Mouse (Mus musculus) limb, embryonic 13.5 days (tissue): ENCODE measurements around the gene 1110059E24Rik. TPM values are rescaled to one million over a fixed set of nuclear protein-coding genes. Genes with fewer than 3 reads are reported as not detected.
"Not testable (repeated sequence)": the region's sequence is repeated elsewhere in the genome, so short reads cannot be mapped to it uniquely, and the experiment has no call there.

Experiments used
- ATAC-seq: fragments of 200-750 bp; cut with Nextera tagmentation; 2 replicates; pipeline ENCODE4 v1.8.0; 2017; ENCODE audit warnings: low read depth, moderate number of reproducible peaks, moderate TSS enrichment; ENCODE audit not compliant: low FRiP score
- H3K27ac ChIP-seq: fragments of 300-500 bp; sonication (generic); 2 replicates; pipeline ENCODE4 v1.5.1; 2015; ENCODE audit warnings: inconsistent platforms, mild to moderate bottlenecking, moderate library complexity
- H3K27me3 ChIP-seq: fragments of 300-500 bp; sonication (generic); 2 replicates; pipeline ENCODE4 v1.6.1; 2015; ENCODE audit warnings: mild to moderate bottlenecking, inconsistent platforms
- H3K36me3 ChIP-seq: fragments of 300-500 bp; sonication (generic); 2 replicates; pipeline ENCODE4 v1.6.1; 2015; ENCODE audit warnings: inconsistent platforms, mild to moderate bottlenecking, moderate library complexity
- H3K4me1 ChIP-seq: fragments of 300-500 bp; sonication (generic); 2 replicates; pipeline ENCODE4 v1.6.1; 2015; ENCODE audit warnings: inconsistent platforms
- H3K4me2 ChIP-seq: fragments of 300-500 bp; sonication (generic); replicated peaks from 2 replicates; pipeline ENCODE4 v1.6.1; 2015; ENCODE audit warnings: inconsistent platforms, mild to moderate bottlenecking, moderate library complexity
- H3K4me3 ChIP-seq: fragments of 300-500 bp; sonication (generic); 2 replicates; pipeline ENCODE4 v1.5.1; 2015; ENCODE audit warnings: moderate library complexity, mild to moderate bottlenecking, inconsistent platforms
- H3K9ac ChIP-seq: fragments of 300-500 bp; sonication (generic); 2 replicates; pipeline ENCODE4 v1.6.1; 2015; ENCODE audit warnings: mild to moderate bottlenecking, inconsistent platforms
- H3K9me3 ChIP-seq: fragments of 300-500 bp; sonication (generic); 2 replicates; pipeline ENCODE4 v1.6.1; 2016; ENCODE audit warnings: inconsistent platforms
- WGBS: fragments of 180-500 bp; shearing (Covaris S2); methylation state at CpG from one replicate; pipeline ENCODE4 v1.1.7; 2015; 5-methylcytosine and 5-hydroxymethylcytosine counted together
- polyA plus RNA-seq: library from polyadenylated mRNA; unstranded; fragments of >200 nt; fragmentation: Nextera tagmentation; extraction: Ambion mirVana; gene quantifications from 2 replicates; pipeline ENCODE4 v1.2.1, GENCODE M21; 2015

The 1110059E24Rik gene
- polyA plus RNA-seq, 1 experiment from 2014 or later: 61.1 TPM

DNA sequence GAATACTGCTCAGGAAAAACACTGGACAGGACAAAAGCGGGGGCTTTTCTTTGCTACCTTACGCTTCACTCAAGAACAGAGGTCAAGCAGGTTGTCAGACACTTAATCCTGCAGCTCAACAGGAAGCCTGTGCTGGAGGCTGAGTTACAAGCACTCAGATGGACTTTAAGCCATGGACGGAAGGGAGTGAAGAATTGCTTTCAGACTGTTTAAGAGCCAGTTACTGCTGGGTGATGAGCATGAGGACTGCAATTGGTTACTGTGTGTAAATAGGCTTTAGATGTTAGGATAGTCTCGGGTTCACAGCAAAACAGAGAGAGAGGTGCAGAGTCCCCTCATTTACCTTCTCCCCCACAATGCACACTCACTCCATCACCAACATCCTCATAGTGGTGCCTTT lies 7.5 kb downstream of the 1110059E24Rik start:
- no peak overlapping the region for H3K4me2 ChIP-seq
- no peak for ATAC-seq

DNA sequence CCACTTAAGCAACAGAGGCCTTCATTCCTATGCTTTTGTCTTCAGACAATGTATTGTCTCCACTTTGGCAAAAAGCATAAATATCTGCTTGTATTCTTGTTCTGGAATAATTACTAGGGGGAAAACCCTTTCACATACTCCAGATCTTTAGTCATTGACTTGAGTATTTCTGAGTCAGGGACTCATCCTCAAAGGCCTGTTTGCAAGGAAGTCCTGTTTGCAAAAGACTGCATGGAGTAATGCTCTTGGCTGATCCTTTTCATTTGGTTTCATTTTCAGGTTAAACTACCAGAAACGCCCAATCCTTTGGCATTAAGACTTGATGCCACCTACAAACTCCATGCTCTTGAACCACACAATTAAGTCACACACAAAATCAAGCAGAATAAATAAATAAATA lies 8.8 kb downstream of the 1110059E24Rik start:
- Histone ChIP-seq H3K9ac (no peak overlapping the region), H3K9me3 (no peaks in the 10 kb centered on the region), H3K36me3 (no peaks in the 10 kb centered on the region), H3K4me2 (no peak overlapping the region), H3K27me3 (no peaks in the 10 kb centered on the region), H3K4me3 (no peak overlapping the region), H3K27ac (no peak overlapping the region), H3K4me1 (no peaks in the 10 kb centered on the region)
- WGBS: 82% methylated on average over 1 of the region's 1 CpGs
- ATAC-seq: no peak

More for the DNA sequence above, 7.5 kb downstream of the 1110059E24Rik start:
- Histone ChIP-seq H3K27me3 (no peaks in the 10 kb centered on the region), H3K4me1 (no peaks in the 10 kb centered on the region), H3K27ac (no peak overlapping the region), H3K36me3 (no peaks in the 10 kb centered on the region), H3K4me3 (no peak overlapping the region), H3K9me3 (no peaks in the 10 kb centered on the region), H3K9ac (no peak overlapping the region)
- 52% methylated on average over 4 of the region's 4 CpGs for WGBS

DNA sequence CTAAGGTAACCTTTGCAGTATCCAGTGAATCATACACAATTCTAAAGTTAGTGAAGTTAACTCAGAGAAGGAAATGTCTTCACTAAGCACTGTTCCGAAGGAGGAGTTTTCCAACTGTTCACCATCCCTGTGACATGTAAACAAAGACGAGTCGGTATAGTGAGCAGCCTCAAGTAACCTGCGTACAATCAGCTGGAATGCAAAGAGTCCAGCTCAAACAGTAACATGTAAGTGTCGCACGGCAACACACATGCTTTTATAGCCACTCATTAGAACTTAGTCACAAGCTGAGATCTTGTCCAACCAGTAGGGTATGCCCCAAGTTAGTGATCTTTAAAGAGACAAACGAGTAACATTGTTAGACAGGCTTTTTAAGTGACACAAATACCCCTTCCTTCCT lies 15.1 kb downstream of the 1110059E24Rik start:
- H3K4me1 ChIP-seq: no peaks in the 10 kb centered on the region
- WGBS: 48% methylated on average over 7 of the region's 7 CpGs
- no peak for ATAC-seq

DNA sequence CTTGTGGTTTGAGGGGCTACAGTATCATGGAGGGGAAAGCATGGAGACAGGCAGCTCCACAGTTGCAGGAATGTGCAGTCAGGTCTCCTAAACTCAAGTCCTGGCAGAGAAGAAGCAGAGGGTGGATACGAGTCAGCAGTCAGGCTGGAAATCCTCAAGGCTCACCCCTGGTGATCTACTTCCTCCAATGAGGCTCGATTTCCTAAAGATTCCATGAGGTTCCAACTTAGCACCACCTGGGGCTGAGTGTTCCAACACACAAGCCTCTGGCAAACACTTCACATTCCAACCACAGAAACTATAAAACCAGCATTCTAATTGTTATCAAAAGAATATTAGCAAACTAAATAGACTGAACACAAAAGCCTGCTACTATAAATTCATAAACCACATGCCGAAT lies 15.9 kb downstream of the 1110059E24Rik start:
- H3K27me3 ChIP-seq: no peaks in the 10 kb centered on the region
- 52% methylated on average over 3 of the region's 3 CpGs for WGBS
- no peak overlapping the region for H3K27ac ChIP-seq
- H3K4me1 ChIP-seq: no peaks in the 10 kb centered on the region
- no peak overlapping the region for H3K4me2 ChIP-seq
- H3K4me3 ChIP-seq: no peak overlapping the region
- H3K9me3 ChIP-seq: no peaks in the 10 kb centered on the region
- H3K36me3 ChIP-seq: no peaks in the 10 kb centered on the region
- H3K9ac ChIP-seq: no peak overlapping the region
- ATAC-seq: no peak

More for the DNA sequence above, 15.1 kb downstream of the 1110059E24Rik start:
- Histone ChIP-seq H3K27me3 (no peaks in the 10 kb centered on the region), H3K27ac (no peak overlapping the region), H3K9me3 (no peaks in the 10 kb centered on the region), H3K36me3 (no peaks in the 10 kb centered on the region), H3K9ac (no peak overlapping the region), H3K4me3 (no peak overlapping the region), H3K4me2 (no peak overlapping the region)

DNA sequence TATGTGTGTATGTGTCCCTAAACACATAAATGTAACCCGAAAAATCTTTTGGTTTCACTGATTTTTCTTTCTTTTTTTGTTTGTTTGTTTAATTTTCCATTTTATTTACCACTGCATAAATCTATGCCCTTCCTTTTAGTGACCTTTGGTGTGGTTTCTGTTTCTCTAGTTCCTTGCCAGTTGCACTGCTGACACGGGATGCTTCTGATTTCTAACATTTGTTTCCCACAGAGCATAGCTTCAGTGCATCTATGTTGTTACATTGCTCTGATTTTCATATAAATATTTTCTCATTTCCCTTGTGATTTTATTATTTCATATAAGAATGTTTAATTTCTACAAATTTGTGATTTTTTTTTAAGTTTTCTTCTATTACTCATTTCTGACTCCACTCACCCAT lies 17.4 kb downstream of the 1110059E24Rik start:
- ATAC-seq: no peak
- Histone ChIP-seq H3K27me3 (no peaks in the 10 kb centered on the region), H3K4me2 (no peak overlapping the region), H3K27ac (no peak overlapping the region), H3K9me3 (no peaks in the 10 kb centered on the region), H3K9ac (no peak overlapping the region), H3K4me3 (no peak overlapping the region), H3K4me1 (peaks cover 9% of the 10 kb centered on the region; the same call in 1 of the 2 replicates), H3K36me3 (no peaks in the 10 kb centered on the region)
- WGBS: 97% methylated on average over 2 of the region's 2 CpGs

DNA sequence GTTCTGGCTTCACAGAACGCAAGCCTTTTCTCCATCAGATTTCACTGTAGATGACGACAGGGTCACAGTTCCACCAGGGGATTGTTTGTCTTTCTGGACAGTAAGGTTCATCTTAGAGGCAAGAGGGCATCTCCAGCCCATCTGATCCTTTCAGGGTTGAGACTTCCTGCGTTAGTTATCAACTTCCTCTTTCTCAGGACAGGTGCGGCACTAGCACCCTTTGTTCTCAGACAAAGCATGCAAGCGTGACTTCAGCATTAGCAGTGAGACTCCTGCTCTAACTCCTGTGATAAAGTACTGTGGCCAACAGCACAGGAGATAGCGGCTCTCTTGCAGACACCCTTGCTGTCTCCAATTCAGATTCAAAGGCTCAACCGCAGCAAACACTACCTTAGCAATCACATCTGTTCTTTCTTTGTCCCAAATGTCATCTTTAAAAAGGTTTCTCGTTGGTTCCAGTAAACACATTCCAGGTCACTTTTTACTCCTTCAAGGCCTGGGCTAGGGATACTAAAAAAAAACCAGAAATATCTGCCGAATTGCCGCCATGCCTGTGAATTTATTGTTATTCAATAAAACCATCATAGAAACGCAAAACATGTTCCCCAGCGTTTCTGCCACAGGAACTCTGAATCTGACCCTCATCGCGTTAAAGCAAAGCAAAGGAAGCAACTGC lies 22.0 kb downstream of the 1110059E24Rik start:
- ATAC-seq: no peak
- Histone ChIP-seq H3K27ac (no peak overlapping the region; the same call in 1 of the 2 replicates), H3K4me1 (peaks cover 9% of the 10 kb centered on the region; the same call in 1 of the 2 replicates), H3K4me3 (no peak overlapping the region), H3K9ac (no peak overlapping the region), H3K4me2 (no peak overlapping the region; the same call in 1 of the 2 replicates), H3K36me3 (no peaks in the 10 kb centered on the region), H3K27me3 (no peaks in the 10 kb centered on the region), H3K9me3 (no peaks in the 10 kb centered on the region)
- 54% methylated on average over 14 of the region's 14 CpGs for WGBS

DNA sequence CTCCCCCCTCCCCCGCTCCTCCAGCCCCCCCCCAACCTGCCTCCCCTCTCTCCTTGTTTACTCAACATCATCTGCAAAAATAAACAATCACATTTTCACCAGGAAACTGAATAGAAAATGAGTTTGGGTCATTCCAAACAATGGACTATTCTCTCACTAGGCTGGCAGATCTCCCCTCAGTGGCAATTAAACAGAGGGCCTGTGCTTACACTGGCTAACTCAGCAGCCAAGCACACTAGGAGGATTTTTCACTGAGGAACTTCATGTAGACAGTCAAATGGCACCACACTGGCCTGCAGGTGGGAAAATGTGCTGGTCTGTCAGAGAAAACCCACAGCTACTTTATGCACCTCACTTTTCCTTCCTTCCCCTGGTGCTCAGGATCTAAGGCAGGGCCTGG lies 23.3 kb downstream of the 1110059E24Rik start:
- WGBS: 53% methylated on average over 1 of the region's 1 CpGs
- no peak overlapping the region for H3K9ac ChIP-seq
- no peak overlapping the region for H3K27ac ChIP-seq
- H3K36me3 ChIP-seq: no peaks in the 10 kb centered on the region
- H3K4me2 ChIP-seq: no peak overlapping the region
- no peaks in the 10 kb centered on the region for H3K9me3 ChIP-seq
- no peaks in the 10 kb centered on the region for H3K27me3 ChIP-seq
- no peak overlapping the region for H3K4me3 ChIP-seq
- H3K4me1 ChIP-seq: peaks cover 9% of the 10 kb centered on the region; the same call in 1 of the 2 replicates
- ATAC-seq: no peak

DNA sequence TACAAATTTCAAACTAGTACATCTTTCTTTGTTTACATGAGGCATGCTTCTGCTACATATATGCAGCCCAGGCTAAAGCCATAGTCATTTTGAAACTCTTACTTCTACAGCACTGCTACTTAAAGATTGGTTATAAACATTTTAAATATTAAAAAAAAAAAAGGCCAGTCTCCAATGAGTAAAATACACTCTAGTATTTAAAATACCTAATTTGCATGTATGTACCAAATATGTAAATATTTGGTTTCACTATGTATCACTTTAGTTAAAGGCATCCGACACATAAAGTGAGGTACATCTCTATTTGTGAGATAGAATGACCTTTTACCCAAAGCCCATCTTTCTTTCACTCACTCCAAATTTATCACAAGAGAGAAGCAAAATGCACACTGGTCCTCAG lies 23.7 kb downstream of the 1110059E24Rik start:
- Histone ChIP-seq H3K9ac (no peak overlapping the region), H3K27ac (no peak overlapping the region), H3K27me3 (no peaks in the 10 kb centered on the region), H3K36me3 (no peaks in the 10 kb centered on the region), H3K4me3 (no peak overlapping the region), H3K9me3 (no peaks in the 10 kb centered on the region), H3K4me1 (peaks cover 9% of the 10 kb centered on the region; the same call in 1 of the 2 replicates), H3K4me2 (no peak overlapping the region)
- WGBS: 91% methylated on average over 1 of the region's 1 CpGs
- no peak for ATAC-seq

DNA sequence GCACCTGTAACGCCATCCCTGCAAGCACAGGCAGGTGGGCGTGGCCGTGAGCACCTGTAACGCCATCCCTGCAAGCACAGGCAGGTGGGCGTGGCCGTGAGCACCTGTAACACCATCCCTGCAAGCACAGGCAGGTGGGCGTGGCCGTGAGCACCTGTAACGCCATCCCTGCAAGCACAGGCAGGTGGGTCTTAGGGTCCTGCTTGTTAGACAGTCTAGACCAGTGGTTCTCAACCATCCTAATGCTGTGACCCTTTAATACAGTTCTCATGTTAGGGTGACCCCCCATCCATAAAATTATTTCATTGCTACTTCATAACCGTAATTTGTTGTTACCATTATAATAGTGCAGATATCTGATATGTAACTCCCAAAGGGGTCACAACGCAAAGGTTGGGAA lies 24.3 kb downstream of the 1110059E24Rik start:
- not testable (repeated sequence) for H3K4me3 ChIP-seq, H3K4me2 ChIP-seq, H3K27ac ChIP-seq, H3K36me3 ChIP-seq, H3K9me3 ChIP-seq, H3K27me3 ChIP-seq, ATAC-seq, H3K4me1 ChIP-seq, H3K9ac ChIP-seq
- WGBS: 49% methylated on average over 11 of the region's 11 CpGs

DNA sequence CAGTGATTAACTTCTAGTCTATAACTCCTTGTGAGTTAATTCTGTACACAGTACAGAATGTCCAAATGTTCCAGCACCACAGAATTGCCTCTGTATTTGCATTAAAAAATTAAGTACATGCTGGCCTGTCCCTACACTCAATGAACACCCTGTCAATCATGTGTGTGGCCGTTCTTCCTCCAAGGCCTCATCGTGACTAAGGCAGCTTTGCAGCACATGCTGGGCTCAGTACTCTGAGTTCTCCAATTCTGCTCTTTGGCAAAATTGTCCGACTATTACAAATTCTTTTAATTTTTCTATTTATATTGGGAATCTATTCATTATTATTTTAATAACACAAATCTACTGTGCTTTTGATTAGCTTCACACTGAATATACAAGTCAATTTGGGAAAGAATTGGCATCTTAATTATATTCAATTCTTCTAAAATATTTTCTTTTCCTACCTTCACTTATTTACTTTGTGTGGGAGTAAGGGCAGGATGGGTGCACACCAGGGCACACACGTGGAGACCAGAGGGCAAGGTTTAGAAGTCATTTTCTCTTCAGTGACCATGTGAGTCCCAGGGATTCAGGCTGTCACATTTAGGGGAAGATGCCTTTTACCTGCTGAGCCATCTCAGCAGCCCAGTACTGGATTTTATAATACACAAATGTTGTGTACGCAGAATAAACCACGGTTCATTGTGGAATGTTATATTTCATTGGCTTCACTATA lies 26.3 kb downstream of the 1110059E24Rik start:
- Histone ChIP-seq H3K4me1 (peaks cover 9% of the 10 kb centered on the region; the same call in 1 of the 2 replicates), H3K4me3 (no peak overlapping the region), H3K9me3 (no peaks in the 10 kb centered on the region), H3K36me3 (no peaks in the 10 kb centered on the region), H3K27ac (no peak overlapping the region), H3K4me2 (no peak overlapping the region), H3K27me3 (no peaks in the 10 kb centered on the region), H3K9ac (no peak overlapping the region)
- 85% methylated on average over 6 of the region's 6 CpGs for WGBS
- ATAC-seq: no peak

DNA sequence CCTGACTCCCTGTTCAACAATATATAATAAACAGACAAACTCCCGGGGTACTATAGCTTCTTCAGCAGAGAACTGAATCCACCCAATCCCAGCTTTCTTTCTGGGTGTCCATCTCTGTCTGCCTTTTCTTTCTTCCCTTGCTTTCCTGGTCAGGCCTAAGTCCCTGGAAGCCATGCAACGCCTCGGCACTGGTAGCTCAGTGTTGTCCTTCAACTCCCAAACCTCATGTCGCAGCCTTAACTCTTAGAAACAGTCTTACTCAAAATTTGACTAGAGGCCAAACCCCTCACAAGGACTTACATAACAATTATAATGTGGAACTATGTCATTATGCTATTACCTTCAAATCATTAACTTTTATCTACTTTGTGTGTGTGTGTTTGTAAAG lies 28.6 kb downstream of the 1110059E24Rik start:
- ATAC-seq: no peak
- 85% methylated on average over 4 of the region's 4 CpGs for WGBS
- Histone ChIP-seq H3K4me3 (no peak overlapping the region), H3K27me3 (no peaks in the 10 kb centered on the region), H3K4me1 (no peaks in the 10 kb centered on the region), H3K27ac (no peak overlapping the region), H3K9ac (no peak overlapping the region), H3K4me2 (no peak overlapping the region), H3K9me3 (no peaks in the 10 kb centered on the region), H3K36me3 (no peaks in the 10 kb centered on the region)

DNA sequence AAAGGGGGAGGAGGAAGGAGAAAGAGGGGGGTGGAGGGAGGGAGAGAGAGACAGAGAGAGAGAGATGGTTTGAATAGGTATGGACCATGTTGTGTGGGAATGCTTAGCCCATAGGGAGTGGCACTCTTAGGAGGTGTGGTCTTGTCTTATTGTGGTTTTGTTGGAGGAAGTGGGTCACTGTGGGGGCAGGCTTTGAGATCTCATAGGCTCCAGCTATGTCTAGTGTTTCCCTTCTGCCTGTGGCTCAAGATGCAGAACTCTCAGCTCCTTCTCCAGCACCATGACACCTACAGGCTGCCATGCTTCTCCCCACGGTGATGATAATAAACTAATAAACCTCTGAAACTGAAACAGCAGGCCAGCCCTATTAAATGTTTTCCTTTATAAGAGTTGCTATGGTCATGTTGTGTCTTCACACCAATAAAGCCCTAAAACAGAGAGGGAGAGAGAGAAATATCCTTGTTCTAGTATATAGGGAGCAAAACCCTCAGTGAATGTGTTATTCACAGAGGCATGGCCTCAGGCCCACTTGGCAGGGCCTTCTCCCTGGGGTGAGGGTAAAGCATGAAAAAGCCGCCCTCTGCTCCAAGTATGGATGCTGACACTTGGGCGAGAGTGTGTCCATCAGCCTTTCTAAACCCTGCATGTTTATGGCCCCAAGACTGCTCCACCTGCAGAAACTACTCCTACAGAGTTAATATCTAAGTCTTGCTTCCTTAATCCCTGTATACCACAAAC lies 29.2 kb downstream of the 1110059E24Rik start:
- Histone ChIP-seq H3K27ac (no peak overlapping the region), H3K9ac (no peak overlapping the region), H3K27me3 (no peaks in the 10 kb centered on the region), H3K4me3 (no peak overlapping the region), H3K36me3 (no peaks in the 10 kb centered on the region), H3K4me1 (no peaks in the 10 kb centered on the region), H3K4me2 (no peak overlapping the region), H3K9me3 (no peaks in the 10 kb centered on the region)
- WGBS: 65% methylated on average over 3 of the region's 3 CpGs
- ATAC-seq: no peak
